Comparison of ENCODE assay signal across 19 mouse cellular contexts in genomic region chr11:33965380-33965779, GRCm38 (mm10). TPM values are rescaled to one million over a fixed set of nuclear protein-coding genes. Genes with fewer than 3 reads are reported as not detected.
A peak's percentile ranks its signal among the peaks of the same experiment; 100 is the strongest.
DNase-seq lines count a peak whose midpoint lies in the region; ATAC-seq and TF ChIP-seq lines count a peak whose summit lies in the region.
"Had no signal": no experiment of that assay in that cellular context is flagged by ENCODE, and none has a peak within 500 bp of the region (broad histone marks: within the 10 kb centered on the region; RNA-seq: fewer than 3 reads in every experiment).

No protein-coding gene starts in this region.

- WGBS in heart, embryonic 10.5 days, result 44% methylated on average over 2 of the region's 2 CpGs
- 45% methylated on average over 2 of the region's 2 CpGs for WGBS in heart, adult 2 months
- 3% methylated on average over 2 of the region's 2 CpGs for WGBS in bone marrow, adult 2 months

- peaks cover 6% of the 10 kb centered on the region; the same call in 1 of the 2 replicates for H3K36me3 ChIP-seq in heart, embryonic 10.5 days
- no peaks in the 10 kb centered on the region for H3K36me3 ChIP-seq in heart, adult 2 months (ENCODE audit: control insufficient read depth, insufficient read depth, low read length)
- H3K36me3 ChIP-seq: embryonic facial prominence, embryonic 13.5 days; heart, embryonic 15.5 days; liver, embryonic 13.5 days had no signal

- no peak for TF ChIP-seq EP300 in heart, adult 2 months (IDR thresholded peaks at IDR 0.05; ENCODE audit: insufficient read depth, low read depth, low read length)

- no peak for TF ChIP-seq POLR2A in heart, adult 2 months (IDR thresholded peaks at IDR 0.05; ENCODE audit: insufficient read depth, low read depth, low read length)
- TF ChIP-seq POLR2A in bone marrow, adult 2 months (IDR thresholded peaks at IDR 0.05; ENCODE audit: borderline replicate concordance, control insufficient read depth, low read depth, low read length), result no peak

- peaks cover 29% of the 10 kb centered on the region for H3K4me1 ChIP-seq in heart, embryonic 10.5 days
- no peaks in the 10 kb centered on the region for H3K4me1 ChIP-seq in heart, adult 2 months (ENCODE audit: control insufficient read depth, insufficient read depth, low read length)
- no peaks in the 10 kb centered on the region for H3K4me1 ChIP-seq in bone marrow, adult 2 months (ENCODE audit: control insufficient read depth, insufficient read depth, low read length)
- H3K4me1 ChIP-seq: liver, embryonic 13.5 days had no signal

- no peak overlapping the region for H3K9ac ChIP-seq in heart, adult 2 months (ENCODE audit: low read depth, low read length)
- H3K9ac ChIP-seq: embryonic facial prominence, embryonic 13.5 days; heart, embryonic 15.5 days; liver, embryonic 13.5 days had no signal

- intact Hi-C loops in heart, adult 2 months (cut with DNase I), result no loop called here

- TF ChIP-seq CTCF in heart, adult 2 months (IDR thresholded peaks at IDR 0.05), result no peak
- TF ChIP-seq CTCF in bone marrow, adult 2 months (IDR thresholded peaks at IDR 0.05; ENCODE audit: control insufficient read depth, insufficient read depth, low read length), result 0 out of 2 replicates have a peak, but pooled peaks have one; percentile 23

- no peaks in the 10 kb centered on the region for H3K9me3 ChIP-seq in heart, embryonic 10.5 days
- H3K9me3 ChIP-seq: embryonic facial prominence, embryonic 13.5 days; heart, embryonic 15.5 days; liver, embryonic 13.5 days had no signal

- no peak overlapping the region for H3K4me3 ChIP-seq in heart, embryonic 10.5 days
- H3K4me3 ChIP-seq in heart, adult 2 months, result no peak overlapping the region
- H3K4me3 ChIP-seq in bone marrow, adult 2 months (replicated peaks; ENCODE audit: control insufficient read depth, low read depth, low read length), result no peak overlapping the region
- H3K4me3 ChIP-seq: embryonic facial prominence, embryonic 13.5 days; heart, embryonic 15.5 days; liver, embryonic 13.5 days had no signal

- ATAC-seq in monocyte, adult 5-6 weeks (replicated peaks; ENCODE audit: insufficient number of reproducible peaks, low FRiP score, low TSS enrichment, poor library complexity, severe bottlenecking), result peak; percentile 34
- ATAC-seq in CD4-positive, CD25-positive, alpha-beta regulatory T cell, adult 4 months, result no peak
- ATAC-seq: forebrain, embryonic 16.5 days; inflammation-experienced regulatory T-cells, adult 6 months; lung, postnatal 0 days had no signal

- no peaks in the 10 kb centered on the region for H3K79me2 ChIP-seq in heart, adult 2 months (replicated peaks; ENCODE audit: control insufficient read depth, insufficient read depth, low read length)

- DNase-seq in heart, embryonic 10.5 days (ENCODE audit: low spot score), result no peak
- no peak for DNase-seq in heart, adult 2 months
- peak; percentile 65 for DNase-seq in thymus, postnatal 4 days
- DNase-seq in adrenal gland, postnatal 10 days, result no peak
- no peak for DNase-seq in right cerebral cortex, adult 2 months (ENCODE audit: low spot score in 2 of 2)
- DNase-seq: adrenal gland, postnatal 36 days; cerebellum, adult 9-10 months; kidney, adult 9 months; kidney, postnatal 4 days; liver, embryonic 13.5 days; right cerebral cortex, postnatal 4 days had no signal

- H3K27ac ChIP-seq in heart, embryonic 10.5 days, result 0 out of 2 replicates have a peak overlapping the region, but pooled peaks have one; percentile 86
- H3K27ac ChIP-seq in heart, adult 2 months, result no peak overlapping the region
- no peak overlapping the region for H3K27ac ChIP-seq in bone marrow, adult 2 months (ENCODE audit: control insufficient read depth, insufficient read depth, low read depth, low read length, poor library complexity)
- H3K27ac ChIP-seq: embryonic facial prominence, embryonic 13.5 days; heart, embryonic 15.5 days; liver, embryonic 13.5 days had no signal

- H3K27me3 ChIP-seq in heart, embryonic 10.5 days (ENCODE audit: insufficient read depth, poor library complexity, severe bottlenecking), result no peaks in the 10 kb centered on the region
- no peaks in the 10 kb centered on the region for H3K27me3 ChIP-seq in heart, adult 2 months (ENCODE audit: control insufficient read depth, insufficient read depth, low read length)
- H3K27me3 ChIP-seq: embryonic facial prominence, embryonic 13.5 days; heart, embryonic 15.5 days; liver, embryonic 13.5 days had no signal

RNA-seq across cellular contexts. Expression of gene Kcnmb1, which starts 2.6 kb away (rescaled TPM):
- polyA plus RNA-seq in heart, embryonic 10.5 days (2016; fragmentation: Nextera tagmentation; extraction: Ambion mirVana), result 6.9 and 10.2 TPM in 2 replicates
- 1 to 10 TPM; 1.0 to 1.1 TPM for total RNA-seq in heart, adult 2 months (2021)
- polyA plus RNA-seq in heart, adult 2 months (2012; rRNA removed), result 2.1 and 3.2 TPM in 2 replicates
- not detected in 2 replicates for polyA plus RNA-seq in bone marrow, adult 2 months (2011; ENCODE audit: insufficient read depth, insufficient read length, low replicate concordance, missing spikeins)
- 0.19 TPM in 1 of 3 replicates, not detected in the others for total RNA-seq in monocyte, adult 5-6 weeks (2017)
- 1 to 10 TPM in 1 of 2 experiments, under 1 TPM in 1; 0.79 to 1.0 TPM for polyA plus RNA-seq in CD4-positive, CD25-positive, alpha-beta regulatory T cell, adult 4 months (2017; shearing (Covaris generic))
- total RNA-seq in adrenal gland, postnatal 10 days (2021), result under 1 TPM; 0.12 to 0.42 TPM

RNA-seq across cellular contexts. Expression of gene Kcnip1, which starts 27.6 kb away (rescaled TPM):
- 0.33 and 1.8 TPM in 2 replicates for polyA plus RNA-seq in heart, embryonic 10.5 days (2016; fragmentation: Nextera tagmentation; extraction: Ambion mirVana)
- total RNA-seq in heart, adult 2 months (2021), result under 1 TPM in 1 of 2 experiments, not detected in 1; 0.11 TPM
- 0.18 and 0.20 TPM in 2 replicates for polyA plus RNA-seq in heart, adult 2 months (2012; rRNA removed)
- polyA plus RNA-seq in bone marrow, adult 2 months (2011; ENCODE audit: insufficient read depth, insufficient read length, low replicate concordance, missing spikeins), result not detected in 2 replicates
- total RNA-seq in monocyte, adult 5-6 weeks (2017), result 0.19 TPM in 1 of 3 replicates, not detected in the others
- polyA plus RNA-seq in CD4-positive, CD25-positive, alpha-beta regulatory T cell, adult 4 months (2017; shearing (Covaris generic)), result not detected
- 1 to 10 TPM; 3.9 to 4.8 TPM for total RNA-seq in adrenal gland, postnatal 10 days (2021)
- polyA plus RNA-seq: heart, embryonic 15.5 days had no signal
